Mouse (Mus musculus): ENCODE results near the gene Cxcl14. TPM values are rescaled to one million over a fixed set of nuclear protein-coding genes. Genes with fewer than 3 reads are reported as not detected.

The Cxcl14 gene
- polyA plus RNA-seq, 1 experiment from 2014 or later: 2.2 TPM

- DNase-seq (ENCODE audit: low spot score): no peak
- Histone ChIP-seq H3K4me3 (replicated peaks; ENCODE audit: low read length) (peak overlapping the region; percentile 32), H3K36me3 (replicated peaks; ENCODE audit: control insufficient read depth, insufficient read depth) (no peaks in the 10 kb centered on the region), H3K4me1 (replicated peaks; ENCODE audit: control insufficient read depth, insufficient read depth, low read length) (peaks cover 10% of the 10 kb centered on the region; the same call in 1 of the 2 replicates), H3K27me3 (ENCODE audit: control insufficient read depth, insufficient read depth, low read length) (peaks cover 100% of the 10 kb centered on the region), H3K27ac (no peak overlapping the region), H3K9ac (peak overlapping the region; percentile 16; the same call in 1 of the 2 replicates), H3K9me3 (ENCODE audit: control insufficient read depth, low read length) (no peaks in the 10 kb centered on the region), H3K4me2 (replicated peaks) (peak overlapping the region; percentile 57)
- under 1% methylated on average over 59 of the region's 59 CpGs for WGBS
- ATAC-seq (ENCODE audit: low FRiP score): no peak; the same call in 1 of the 2 replicates
These were observed 45.0 kb downstream of the Cxcl14 start for GRCm38 (mm10) chr13:56251176-56251923.

- Histone ChIP-seq H3K27ac (no peak overlapping the region), H3K4me1 (replicated peaks; ENCODE audit: control insufficient read depth, insufficient read depth, low read length) (peaks cover 7% of the 10 kb centered on the region; the same call in 1 of the 2 replicates), H3K36me3 (replicated peaks; ENCODE audit: control insufficient read depth, insufficient read depth) (no peaks in the 10 kb centered on the region), H3K4me2 (replicated peaks) (no peak overlapping the region), H3K4me3 (replicated peaks; ENCODE audit: low read length) (0 out of 2 replicates have a peak overlapping the region, but pooled peaks have one; percentile 32), H3K9me3 (ENCODE audit: control insufficient read depth, low read length) (no peaks in the 10 kb centered on the region), H3K9ac (no peak overlapping the region), H3K27me3 (ENCODE audit: control insufficient read depth, insufficient read depth, low read length) (peaks cover 100% of the 10 kb centered on the region)
- ATAC-seq (ENCODE audit: low FRiP score) (no peak), DNase-seq (ENCODE audit: low spot score) (no peak)
- WGBS: under 1% methylated on average over 14 of the region's 14 CpGs
These were observed 45.7 kb downstream of the Cxcl14 start for GRCm38 (mm10) chr13:56250551-56251161.

- no peaks in the 10 kb centered on the region for H3K36me3 ChIP-seq (replicated peaks; ENCODE audit: control insufficient read depth, insufficient read depth)
- peaks cover 5% of the 10 kb centered on the region; the same call in 1 of the 2 replicates for H3K4me1 ChIP-seq (replicated peaks; ENCODE audit: control insufficient read depth, insufficient read depth, low read length)
- 2% methylated on average over 13 of the region's 13 CpGs for WGBS
- H3K9ac ChIP-seq: no peak overlapping the region
- no peak overlapping the region for H3K27ac ChIP-seq
- no peaks in the 10 kb centered on the region for H3K9me3 ChIP-seq (ENCODE audit: control insufficient read depth, low read length)
- no peak overlapping the region for H3K4me3 ChIP-seq (replicated peaks; ENCODE audit: low read length)
- no peak overlapping the region for H3K4me2 ChIP-seq (replicated peaks)
- peaks cover 100% of the 10 kb centered on the region for H3K27me3 ChIP-seq (ENCODE audit: control insufficient read depth, insufficient read depth, low read length)
- DNase-seq (ENCODE audit: low spot score): no peak
- no peak for ATAC-seq (ENCODE audit: low FRiP score)
These were observed 46.6 kb downstream of the Cxcl14 start for GRCm38 (mm10) chr13:56249593-56250341.

GRCm38 (mm10) chr13:56243104-56243503 is 53.2 kb downstream of the Cxcl14 start:
- H3K4me3 ChIP-seq (replicated peaks; ENCODE audit: low read length): no peak overlapping the region
- H3K4me2 ChIP-seq (replicated peaks): no peak overlapping the region
- H3K27ac ChIP-seq: no peak overlapping the region
- ATAC-seq (ENCODE audit: low FRiP score) (no peak), DNase-seq (ENCODE audit: low spot score) (no peak)
- no peak overlapping the region for H3K9ac ChIP-seq
- H3K36me3 ChIP-seq (replicated peaks; ENCODE audit: control insufficient read depth, insufficient read depth): no peaks in the 10 kb centered on the region
- WGBS: 91% methylated on average over 5 of the region's 5 CpGs
- no peaks in the 10 kb centered on the region for H3K4me1 ChIP-seq (replicated peaks; ENCODE audit: control insufficient read depth, insufficient read depth, low read length)
- no peaks in the 10 kb centered on the region for H3K9me3 ChIP-seq (ENCODE audit: control insufficient read depth, low read length)
- peaks cover 83% of the 10 kb centered on the region for H3K27me3 ChIP-seq (ENCODE audit: control insufficient read depth, insufficient read depth, low read length)

- Histone ChIP-seq H3K4me3 (replicated peaks; ENCODE audit: low read length) (no peak overlapping the region), H3K27ac (no peak overlapping the region), H3K27me3 (ENCODE audit: control insufficient read depth, insufficient read depth, low read length) (peaks cover 78% of the 10 kb centered on the region), H3K36me3 (replicated peaks; ENCODE audit: control insufficient read depth, insufficient read depth) (no peaks in the 10 kb centered on the region), H3K4me2 (replicated peaks) (no peak overlapping the region), H3K9ac (no peak overlapping the region), H3K4me1 (replicated peaks; ENCODE audit: control insufficient read depth, insufficient read depth, low read length) (no peaks in the 10 kb centered on the region), H3K9me3 (ENCODE audit: control insufficient read depth, low read length) (no peaks in the 10 kb centered on the region)
- no peak for ATAC-seq (ENCODE audit: low FRiP score)
- WGBS: 55% methylated on average over 16 of the region's 16 CpGs
- DNase-seq (ENCODE audit: low spot score): no peak
These were observed 56.2 kb downstream of the Cxcl14 start for GRCm38 (mm10) chr13:56240012-56240770.

Other genes starting within 250 kb of the Cxcl14 start
- gene H2afy, start 160.2 kb downstream of the Cxcl14 start, polyA plus RNA-seq (2014; fragmentation: Nextera tagmentation; extraction: Ambion mirVana): 287 and 316 TPM in 2 replicates
- 0.37 and 0.73 TPM in 2 replicates for gene Tifab, start 117.7 kb downstream of the Cxcl14 start, polyA plus RNA-seq (2014; fragmentation: Nextera tagmentation; extraction: Ambion mirVana)
- gene Neurog1, start 44.4 kb downstream of the Cxcl14 start, polyA plus RNA-seq (2014; fragmentation: Nextera tagmentation; extraction: Ambion mirVana): 2.6 TPM in 1 of 2 replicates, not detected in the other
- gene Gm3045, start 130.0 kb upstream of the Cxcl14 start, polyA plus RNA-seq (2014; fragmentation: Nextera tagmentation; extraction: Ambion mirVana): not detected in 2 replicates
- gene Slc25a48, start 141.8 kb upstream of the Cxcl14 start, polyA plus RNA-seq (2014; fragmentation: Nextera tagmentation; extraction: Ambion mirVana): 0.08 TPM in 1 of 2 replicates, not detected in the other
- gene Il9, start 185.7 kb upstream of the Cxcl14 start, polyA plus RNA-seq (2014; fragmentation: Nextera tagmentation; extraction: Ambion mirVana): not detected in 2 replicates
- 3.9 and 4.1 TPM in 2 replicates for gene Fbxl21, start 225.9 kb upstream of the Cxcl14 start, polyA plus RNA-seq (2014; fragmentation: Nextera tagmentation; extraction: Ambion mirVana)

Data from hindbrain, embryonic 14.5 days (tissue).